Mouse (Mus musculus): Measurements from ENCODE around the gene Gpr182.
"Not testable (repeated sequence)": the region's sequence is repeated elsewhere in the genome, so short reads cannot be mapped to it uniquely, and the experiment has no call there.

- TF ChIP-seq GATA1 (IDR thresholded peaks at IDR 0.05; ENCODE audit: borderline replicate concordance, low read length); FLI1 (IDR thresholded peaks at IDR 0.05; ENCODE audit: low read length): not testable (repeated sequence)
Observed at GRCm38 (mm10) chr10:127785411-127785810, 33.9 kb upstream of the Gpr182 start.
